Mouse (Mus musculus) intestine, embryonic 16.5 days (tissue): ENCODE results near the gene 2610008E11Rik. TPM values are rescaled to one million over a fixed set of nuclear protein-coding genes. Genes with fewer than 3 reads are reported as not detected.
A peak's percentile ranks its signal among the peaks of the same experiment; 100 is the strongest.

Source experiments
- ATAC-seq: fragments of 200-750 bp; cut with Nextera tagmentation; 2 replicates; pipeline ENCODE4 v1.8.0; 2017; ENCODE audit warnings: moderate TSS enrichment, moderate library complexity
- H3K27ac ChIP-seq: fragments of 300-500 bp; sonication (generic); 2 replicates; pipeline ENCODE4 v1.5.1; 2014; ENCODE audit warnings: mild to moderate bottlenecking, low read length
- H3K27me3 ChIP-seq: fragments of 300-500 bp; sonication (generic); replicated peaks from 2 replicates; pipeline ENCODE4 v1.6.1; 2014; ENCODE audit warnings: low read length, control low read depth, mixed read lengths; ENCODE audit not compliant: control insufficient read depth, insufficient read depth
- H3K36me3 ChIP-seq: fragments of 300-500 bp; sonication (generic); 2 replicates; pipeline ENCODE4 v1.6.1; 2014; ENCODE audit warnings: low read length, control low read depth; ENCODE audit not compliant: control insufficient read depth, insufficient read depth
- H3K4me1 ChIP-seq: fragments of 300-500 bp; sonication (generic); 2 replicates; pipeline ENCODE4 v1.6.1; 2014; ENCODE audit warnings: low read length, control low read depth, mixed read lengths; ENCODE audit not compliant: control insufficient read depth, insufficient read depth
- H3K4me2 ChIP-seq: fragments of 300-500 bp; sonication (generic); 2 replicates; pipeline ENCODE4 v1.6.1; 2014; ENCODE audit warnings: low read depth, low read length, control low read depth
- H3K4me3 ChIP-seq: fragments of 300-500 bp; sonication (generic); 2 replicates; pipeline ENCODE4 v1.5.1; 2014; ENCODE audit warnings: mild to moderate bottlenecking, low read length
- H3K9ac ChIP-seq: fragments of 300-500 bp; sonication (generic); 2 replicates; pipeline ENCODE4 v1.6.1; 2014; ENCODE audit warnings: low read depth, low read length
- H3K9me3 ChIP-seq: fragments of 300-500 bp; sonication (generic); 2 replicates; pipeline ENCODE4 v1.6.1; 2016; ENCODE audit warnings: low read length, control low read depth; ENCODE audit not compliant: control insufficient read depth
- WGBS: fragments of 180-500 bp; shearing (Covaris S2); extraction: QIAGEN DNeasy Blood & Tissue Kit; methylation state at CpG from one replicate; pipeline ENCODE4 v1.1.7; 2014; 5-methylcytosine and 5-hydroxymethylcytosine counted together
- polyA plus RNA-seq: library from polyadenylated mRNA; unstranded; fragments of >200 nt; fragmentation: Nextera tagmentation; extraction: Ambion mirVana; gene quantifications from 2 replicates; pipeline ENCODE4 v1.2.1, GENCODE M21; 2015

Gene 2610008E11Rik
- polyA plus RNA-seq = 14.9 and 16.5 TPM in 2 replicates

GRCm38 (mm10) chr10:79097161-79097754, at the start of gene 2610008E11Rik:
Gene 2610008E11Rik, minus strand, starts transcription at chr10:79097600.
- Histone ChIP-seq H3K27me3 (no peaks in the 10 kb centered on the region), H3K9ac (peak within 1 kb of the TSS; percentile 87), H3K4me3 (peak within 1 kb of the TSS; percentile 85), H3K9me3 (no peaks in the 10 kb centered on the region), H3K36me3 (peaks cover 2% of the 10 kb centered on the region; the same call in 1 of the 2 replicates), H3K4me2 (peak within 1 kb of the TSS; percentile 69), H3K27ac (peak within 1 kb of the TSS; percentile 99), H3K4me1 (peaks cover 14% of the 10 kb centered on the region)
- peak; percentile 100 for ATAC-seq
- under 1% methylated on average over 35 of the region's 36 CpGs for WGBS

- H3K27me3 ChIP-seq = no peaks in the 10 kb centered on the region
- H3K4me1 ChIP-seq = peaks cover 4% of the 10 kb centered on the region
- H3K36me3 ChIP-seq = no peaks in the 10 kb centered on the region
- H3K9me3 ChIP-seq = no peaks in the 10 kb centered on the region
- 31% methylated on average over 4 of the region's 4 CpGs for WGBS
- no peak overlapping the region for H3K4me3 ChIP-seq
- H3K4me2 ChIP-seq = no peak overlapping the region
- peak overlapping the region; percentile 90 for H3K27ac ChIP-seq
- ATAC-seq = peak; percentile 82
- H3K9ac ChIP-seq = no peak overlapping the region
Observed at GRCm38 (mm10) chr10:79116125-79116849, 18.9 kb upstream of the 2610008E11Rik start.

DNA sequence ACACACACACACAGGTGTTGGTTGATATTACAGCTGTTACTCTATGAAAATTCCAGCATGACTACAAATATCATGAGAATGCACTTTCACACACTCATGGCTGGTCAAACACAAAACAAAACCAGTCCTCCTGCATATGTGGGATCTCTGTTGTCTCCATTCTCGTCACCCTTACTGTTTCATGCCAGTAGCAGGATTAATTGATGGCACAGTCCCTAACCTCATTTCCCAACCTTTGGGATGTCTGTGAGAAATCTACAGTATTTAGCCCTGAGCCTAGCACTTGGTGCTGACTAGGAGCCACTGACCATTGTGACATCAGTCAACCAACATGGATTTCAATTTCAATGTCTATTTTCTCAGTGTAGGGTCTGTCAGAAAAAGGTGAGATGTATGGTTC, 17.7 kb upstream of the 2610008E11Rik start:
- H3K36me3 ChIP-seq = no peaks in the 10 kb centered on the region
- no peak for ATAC-seq
- H3K4me3 ChIP-seq = no peak overlapping the region
- H3K27me3 ChIP-seq = no peaks in the 10 kb centered on the region
- H3K4me2 ChIP-seq = no peak overlapping the region
- no peak overlapping the region for H3K27ac ChIP-seq
- no peak overlapping the region for H3K9ac ChIP-seq
- no peaks in the 10 kb centered on the region for H3K9me3 ChIP-seq
- 61% methylated on average over 1 of the region's 1 CpGs for WGBS
- peaks cover 4% of the 10 kb centered on the region for H3K4me1 ChIP-seq

GRCm38 (mm10) chr10:79110482-79110881, 13.1 kb upstream of the 2610008E11Rik start:
- H3K4me3 ChIP-seq = no peak overlapping the region
- H3K9ac ChIP-seq = no peak overlapping the region
- ATAC-seq = no peak
- no peaks in the 10 kb centered on the region for H3K9me3 ChIP-seq
- 0 out of 2 replicates have a peak, but pooled peaks cover 3% of the 10 kb centered on the region for H3K4me1 ChIP-seq
- no peak overlapping the region for H3K27ac ChIP-seq
- H3K4me2 ChIP-seq = no peak overlapping the region
- H3K27me3 ChIP-seq = no peaks in the 10 kb centered on the region
- no peaks in the 10 kb centered on the region for H3K36me3 ChIP-seq
- 92% methylated on average over 5 of the region's 5 CpGs for WGBS

DNA sequence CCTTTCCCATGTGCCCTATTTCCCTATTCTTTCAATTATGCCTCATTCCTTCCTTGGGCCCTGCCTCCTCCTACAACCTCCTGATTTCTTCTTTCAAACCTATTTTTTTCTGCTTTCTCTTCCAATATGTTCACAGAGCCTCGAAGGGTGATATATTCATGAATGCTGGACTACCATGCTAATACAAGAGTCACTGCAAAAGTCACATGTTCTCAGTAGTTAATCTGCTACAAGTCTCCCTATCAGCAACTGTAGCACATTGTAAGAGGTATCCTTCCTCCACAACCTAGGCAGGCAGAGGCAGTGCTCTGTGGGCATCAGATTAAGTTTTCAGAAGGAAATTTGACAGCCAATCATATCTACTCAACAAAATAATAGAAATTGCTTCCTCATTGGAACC, 11.8 kb upstream of the 2610008E11Rik start:
- H3K27me3 ChIP-seq = no peaks in the 10 kb centered on the region
- no peak overlapping the region for H3K4me3 ChIP-seq
- H3K27ac ChIP-seq = no peak overlapping the region
- H3K9me3 ChIP-seq = no peaks in the 10 kb centered on the region
- no peak overlapping the region for H3K4me2 ChIP-seq
- ATAC-seq = no peak
- H3K4me1 ChIP-seq = 0 out of 2 replicates have a peak, but pooled peaks cover 3% of the 10 kb centered on the region
- WGBS = 80% methylated on average over 1 of the region's 1 CpGs
- no peak overlapping the region for H3K9ac ChIP-seq
- no peaks in the 10 kb centered on the region for H3K36me3 ChIP-seq

DNA sequence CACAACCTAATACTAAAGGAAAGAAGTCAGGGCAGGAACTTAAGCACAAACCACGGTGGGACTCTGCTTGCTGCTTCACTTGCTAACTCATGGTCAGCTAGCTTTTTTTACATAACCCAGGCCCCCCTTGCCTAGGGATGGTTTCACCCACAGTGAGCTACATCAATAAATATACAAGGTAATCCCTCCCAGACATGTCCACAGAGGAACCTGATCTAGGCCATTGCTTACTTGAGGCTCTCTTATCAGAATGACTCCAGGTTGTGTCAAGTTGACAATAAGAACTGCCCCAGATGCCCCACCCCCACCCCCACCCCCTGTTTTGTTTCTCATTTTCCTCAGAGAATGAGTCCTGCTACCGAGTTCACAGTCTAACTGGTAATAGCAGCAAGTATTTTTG, 10.1 kb upstream of the 2610008E11Rik start:
- H3K9me3 ChIP-seq = no peaks in the 10 kb centered on the region
- H3K27ac ChIP-seq = no peak overlapping the region
- no peak overlapping the region for H3K9ac ChIP-seq
- H3K4me3 ChIP-seq = no peak overlapping the region
- no peak for ATAC-seq
- 58% methylated on average over 2 of the region's 2 CpGs for WGBS
- H3K27me3 ChIP-seq = no peaks in the 10 kb centered on the region
- 0 out of 2 replicates have a peak, but pooled peaks cover 3% of the 10 kb centered on the region for H3K4me1 ChIP-seq
- no peaks in the 10 kb centered on the region for H3K36me3 ChIP-seq
- H3K4me2 ChIP-seq = no peak overlapping the region

GRCm38 (mm10) chr10:79106325-79107282, 9.2 kb upstream of the 2610008E11Rik start:
- H3K9ac ChIP-seq = no peak overlapping the region
- peak overlapping the region; percentile 70 for H3K27ac ChIP-seq
- H3K4me2 ChIP-seq = no peak overlapping the region
- H3K36me3 ChIP-seq = no peaks in the 10 kb centered on the region
- no peaks in the 10 kb centered on the region for H3K9me3 ChIP-seq
- no peak overlapping the region for H3K4me3 ChIP-seq
- peak; percentile 55 for ATAC-seq
- H3K27me3 ChIP-seq = no peaks in the 10 kb centered on the region
- H3K4me1 ChIP-seq = 0 out of 2 replicates have a peak, but pooled peaks cover 3% of the 10 kb centered on the region
- 40% methylated on average over 8 of the region's 8 CpGs for WGBS

DNA sequence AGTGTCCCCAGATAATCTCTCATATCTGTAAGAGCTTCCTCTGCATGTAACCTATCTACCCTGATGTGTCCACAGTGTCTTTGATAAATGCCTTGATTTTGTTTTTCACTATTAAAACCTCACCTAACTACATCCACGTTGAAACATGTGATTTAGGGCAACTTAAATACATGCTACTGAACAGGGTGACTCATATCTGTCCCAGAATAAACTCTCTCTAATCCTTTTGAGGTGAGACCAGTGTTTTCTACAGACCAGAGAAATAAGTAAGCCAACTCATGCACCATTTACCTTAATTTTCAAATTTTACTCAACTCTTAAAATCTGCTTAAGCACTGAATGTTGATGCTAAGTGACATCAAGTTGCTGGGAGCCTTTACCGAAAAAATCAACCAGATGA, 694 bp downstream of the 2610008E11Rik start:
- Histone ChIP-seq H3K4me3 (peak overlapping the region; percentile 85), H3K4me1 (peaks cover 14% of the 10 kb centered on the region), H3K9ac (peak overlapping the region; percentile 87), H3K36me3 (peaks cover 6% of the 10 kb centered on the region; the same call in 1 of the 2 replicates), H3K4me2 (peak overlapping the region; percentile 69), H3K27ac (no peak overlapping the region; the same call in 1 of the 2 replicates), H3K27me3 (no peaks in the 10 kb centered on the region), H3K9me3 (no peaks in the 10 kb centered on the region)
- ATAC-seq = no peak
- 4% methylated on average over 2 of the region's 2 CpGs for WGBS

DNA sequence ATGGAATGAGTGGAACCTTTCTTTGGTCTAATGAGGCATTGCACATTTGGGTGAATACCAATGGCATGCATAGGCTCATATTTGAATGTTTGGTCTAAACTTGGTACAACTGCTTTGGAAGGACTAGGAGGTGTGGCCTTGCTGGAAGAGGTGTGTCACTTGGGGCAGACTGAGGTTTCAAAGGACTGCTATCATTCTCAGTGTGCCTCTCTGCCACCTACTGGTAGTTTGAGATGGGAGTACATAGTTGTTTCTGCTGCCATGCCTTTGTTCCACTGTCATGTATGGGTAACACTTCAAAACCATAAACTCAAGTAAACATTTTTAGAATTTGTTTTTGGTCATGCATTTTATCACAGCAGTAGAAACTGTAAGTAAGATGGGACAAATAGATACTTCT, 5.7 kb downstream of the 2610008E11Rik start:
- H3K36me3 ChIP-seq = peaks cover 24% of the 10 kb centered on the region
- H3K4me1 ChIP-seq = peaks cover 14% of the 10 kb centered on the region
- no peak overlapping the region for H3K4me2 ChIP-seq
- no peak overlapping the region for H3K27ac ChIP-seq
- H3K9ac ChIP-seq = no peak overlapping the region
- ATAC-seq = no peak
- no peaks in the 10 kb centered on the region for H3K27me3 ChIP-seq
- no peaks in the 10 kb centered on the region for H3K9me3 ChIP-seq
- no peak overlapping the region for H3K4me3 ChIP-seq
